Mouse (Mus musculus) adrenal gland, postnatal 4 days (tissue): ENCODE measurements around the gene Kif4. TPM values are rescaled to one million over a fixed set of nuclear protein-coding genes. Genes with fewer than 3 reads are reported as not detected.
A peak's percentile ranks its signal among the peaks of the same experiment; 100 is the strongest.

Source experiments
- DNase-seq, 2 experiments: peaks; one replicate each; pipeline ENCODE4 v3.0.0; 2021 to 2022; ENCODE audit warnings: low spot score in 2 of 2, mixed read lengths in 2 of 2
- total RNA-seq, 2 experiments: library from RNA; stranded (reverse); gene quantifications; 2 replicates each; pipeline ENCODE4 v1.2.3; 2021

Kif4 gene
- total RNA-seq, 2 experiments from 2014 or later: 13.2 to 16.4 TPM

GRCm38 (mm10) chrX:100729665-100730188 is 104.2 kb downstream of the Kif4 start, which contains the start of gene Gdpd2:
Gene Gdpd2 (plus strand): TSS chrX:100729873.
- DNase-seq: no peak

- DNase-seq: no peak
These were observed 104.7 kb downstream of the Kif4 start for GRCm38 (mm10) chrX:100730266-100730665.

DNA sequence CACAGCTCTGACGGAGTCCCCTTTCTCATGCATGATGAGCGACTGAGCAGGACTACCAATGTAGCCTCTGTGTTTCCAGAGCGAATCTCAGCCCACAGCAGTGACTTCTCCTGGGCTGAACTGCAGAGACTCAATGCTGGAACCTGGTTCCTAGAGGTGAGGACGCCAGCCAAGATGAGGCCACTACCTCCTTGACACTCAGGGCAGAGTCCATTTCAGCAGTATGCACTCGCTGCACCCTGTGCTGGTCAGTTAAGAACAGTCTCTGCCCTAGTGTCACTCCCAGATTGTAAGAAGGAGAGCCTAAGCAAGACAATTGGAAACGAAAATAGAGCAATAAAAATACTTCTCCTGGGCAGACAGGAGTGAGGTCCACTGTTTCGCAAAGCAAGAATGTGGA is 108.8 kb downstream of the Kif4 start:
- no peak for DNase-seq

DNA sequence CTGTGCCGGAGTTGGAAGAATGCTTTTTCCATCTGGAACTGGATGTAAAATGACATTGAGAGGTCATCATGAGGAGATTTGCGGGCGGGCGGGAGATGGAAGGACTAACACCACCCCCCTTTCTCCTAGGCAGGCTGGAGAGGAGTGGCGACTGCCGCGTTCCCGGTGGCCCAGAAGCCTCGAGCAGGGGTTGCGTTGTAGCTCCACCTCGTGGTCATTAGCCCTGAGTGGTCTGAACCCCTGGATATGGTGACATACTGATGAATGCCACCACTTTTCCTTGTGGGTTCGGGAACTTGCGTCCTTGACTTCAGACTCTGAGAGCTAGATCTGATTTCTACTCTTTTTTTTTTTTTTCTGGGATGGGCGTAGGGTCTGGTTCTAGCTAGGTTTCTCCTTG is 113.4 kb downstream of the Kif4 start:
- DNase-seq: peak in 1 of 2 experiments; percentile 13

DNA sequence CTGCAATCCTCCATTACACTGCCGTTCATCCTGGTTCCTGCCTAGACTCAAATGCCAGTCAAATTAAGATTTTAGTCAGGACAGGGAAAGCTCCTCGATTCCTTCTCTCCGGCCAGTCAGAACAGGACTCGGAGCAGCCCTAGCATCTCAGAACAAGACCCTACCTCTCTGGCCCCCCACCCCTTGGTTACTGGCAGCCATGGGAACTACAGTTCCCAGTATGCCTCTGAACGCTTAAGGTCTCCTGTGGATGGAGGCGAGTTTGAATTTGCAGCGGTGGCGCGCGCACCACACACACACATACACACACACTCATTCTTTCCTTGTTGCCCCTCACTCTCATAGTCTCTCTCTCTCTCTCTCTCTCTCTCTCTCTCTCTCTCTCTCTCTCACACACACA is 113.9 kb downstream of the Kif4 start:
- DNase-seq: no peak

DNA sequence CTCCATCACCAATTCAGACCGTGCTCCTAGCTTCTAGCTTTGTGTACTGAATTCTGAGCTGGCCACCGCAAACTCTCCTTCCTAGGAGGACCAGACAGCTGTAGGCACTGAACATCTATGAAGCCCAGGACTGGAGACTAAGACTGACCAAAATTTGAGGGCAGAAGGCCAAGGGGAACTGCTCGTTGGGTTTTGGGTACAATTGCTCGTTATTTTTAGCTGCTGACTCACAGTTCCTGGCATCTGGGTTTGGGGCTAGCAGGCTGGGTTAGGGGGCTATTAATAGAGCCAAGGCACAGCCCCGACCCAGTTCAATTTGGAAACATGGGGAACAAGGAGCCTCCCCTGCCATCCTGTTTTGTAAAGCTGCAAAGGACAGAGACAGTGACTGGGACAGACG is 115.2 kb downstream of the Kif4 start:
- no peak for DNase-seq

- no peak for DNase-seq
These were observed 116.4 kb downstream of the Kif4 start for GRCm38 (mm10) chrX:100741940-100742339.

DNA sequence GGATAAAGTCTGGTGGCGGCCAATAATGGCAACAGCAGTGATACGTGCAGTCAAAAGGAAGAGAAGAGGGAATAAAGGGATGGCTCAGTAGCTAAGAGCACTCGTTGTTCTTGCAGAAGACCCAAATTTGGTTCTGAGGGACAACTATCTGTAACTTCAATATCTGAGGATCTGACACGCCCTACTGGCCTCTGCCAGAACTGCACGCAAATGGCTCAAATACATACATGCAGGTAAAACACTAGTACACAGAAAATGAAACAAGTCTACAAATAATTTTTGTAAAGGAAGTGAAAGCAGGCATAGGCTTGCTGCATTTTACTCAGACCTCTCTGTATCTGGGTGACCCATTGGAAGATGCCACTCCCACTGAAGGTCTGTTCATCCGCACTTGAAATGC is 140.3 kb downstream of the Kif4 start:
- DNase-seq: no peak

GRCm38 (mm10) chrX:100767181-100767884 is 141.8 kb downstream of the Kif4 start, which contains the start of gene Dlg3:
Gene Dlg3 (plus strand): TSS chrX:100767722.
- no peak for DNase-seq

DNA sequence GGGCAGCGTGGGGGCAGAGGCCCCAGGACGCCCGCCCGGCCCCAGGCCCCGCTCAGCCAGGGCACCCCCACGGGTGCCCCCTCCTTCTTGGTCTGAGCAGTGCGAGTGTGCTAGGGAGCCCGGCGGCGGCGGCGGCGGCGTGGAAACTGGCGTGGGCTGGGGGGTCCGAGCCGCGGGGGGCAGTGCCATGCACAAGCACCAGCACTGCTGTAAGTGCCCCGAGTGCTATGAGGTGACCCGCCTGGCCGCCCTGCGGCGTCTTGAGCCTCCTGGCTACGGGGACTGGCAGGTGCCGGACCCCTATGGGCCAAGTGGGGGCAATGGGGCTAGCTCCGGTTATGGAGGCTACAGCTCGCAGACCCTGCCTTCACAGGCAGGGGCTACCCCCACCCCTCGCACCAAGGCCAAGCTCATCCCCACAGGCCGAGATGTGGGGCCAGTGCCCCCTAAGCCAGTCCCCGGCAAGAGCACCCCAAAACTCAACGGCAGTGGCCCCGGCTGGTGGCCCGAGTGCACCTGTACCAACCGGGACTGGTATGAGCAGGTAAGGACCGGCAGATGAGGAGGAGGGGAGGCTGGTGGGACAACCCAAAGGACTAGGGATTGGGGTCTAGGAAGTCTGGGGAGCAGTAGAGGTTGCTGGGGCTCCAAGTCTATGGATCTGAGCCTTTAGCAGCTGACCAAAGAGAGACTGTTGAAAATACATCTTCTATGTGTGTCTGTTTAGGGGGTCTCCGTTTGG is 142.5 kb downstream of the Kif4 start:
- DNase-seq: no peak

DNA sequence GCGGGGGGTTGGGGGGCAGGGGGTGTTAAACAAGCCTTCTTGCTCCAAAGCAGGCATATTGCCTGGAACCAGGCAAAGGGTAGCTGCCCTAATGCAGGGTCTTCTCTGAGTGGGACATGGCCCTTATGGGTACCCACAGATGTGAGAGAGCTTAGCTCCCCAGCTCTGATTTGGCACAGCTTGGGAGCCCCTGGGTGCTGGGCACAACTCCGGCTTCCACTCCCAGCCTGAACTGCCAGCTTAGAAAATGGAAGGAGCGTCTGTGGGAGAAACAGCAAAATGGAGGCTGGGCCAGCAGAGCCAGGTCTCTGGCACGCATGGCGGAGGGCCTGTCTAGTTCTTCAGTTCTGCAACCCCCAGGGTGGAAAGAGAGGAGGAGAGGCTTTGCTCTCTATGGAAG is 143.7 kb downstream of the Kif4 start:
- DNase-seq: no peak

GRCm38 (mm10) chrX:100774341-100774811 is 148.8 kb downstream of the Kif4 start:
- DNase-seq: peak; percentile 32

DNA sequence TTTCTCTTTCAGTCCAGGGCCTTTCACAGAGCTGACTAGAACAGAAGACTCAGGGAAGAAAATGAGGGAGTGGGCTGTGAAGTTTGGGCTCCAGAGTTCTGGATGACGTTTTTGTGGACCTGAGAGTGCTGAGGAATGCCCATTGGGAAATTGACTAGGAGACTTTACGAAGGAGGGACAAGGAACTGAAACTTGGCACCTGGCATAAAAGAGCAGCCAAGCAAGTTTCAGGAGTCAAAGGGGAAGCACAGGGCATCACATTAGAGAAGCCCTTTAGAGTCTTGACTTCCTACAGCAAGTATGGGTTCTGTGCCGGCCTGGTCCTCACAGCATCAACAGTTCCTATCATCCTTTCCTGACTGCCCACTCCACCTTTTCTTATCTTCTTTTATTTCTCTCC is 149.9 kb downstream of the Kif4 start:
- DNase-seq: no peak

GRCm38 (mm10) chrX:100776494-100776893 is 151.0 kb downstream of the Kif4 start:
- DNase-seq: peak in 1 of 2 experiments; percentile 13

Other genes starting within 250 kb of the Kif4 start
- gene Otud6a, start 196.7 kb upstream of the Kif4 start, total RNA-seq: not detected
- 1 to 10 TPM in 1 of 2 experiments, under 1 TPM in 1; 0.73 to 1.0 TPM for gene Awat2, start 183.0 kb upstream of the Kif4 start, total RNA-seq
- gene Igbp1, start 131.4 kb upstream of the Kif4 start, total RNA-seq: 10 to 100 TPM; 78.7 to 83.4 TPM
- gene Dgat2l6, start 100.9 kb upstream of the Kif4 start, total RNA-seq: not detected
- not detected for gene Awat1, start 53.5 kb upstream of the Kif4 start, total RNA-seq
- gene P2ry4, start 30.9 kb upstream of the Kif4 start, total RNA-seq: under 1 TPM in 1 of 2 experiments, not detected in 1; 0.23 TPM
- not detected for gene Arr3, start 20.2 kb upstream of the Kif4 start, total RNA-seq
- gene Pdzd11, start 831 bp downstream of the Kif4 start, total RNA-seq: 10 to 100 TPM; 35.7 to 41.8 TPM
- gene Gdpd2, start 104.1 kb downstream of the Kif4 start, total RNA-seq: 1 to 10 TPM; 2.8 to 3.1 TPM
- 10 to 100 TPM; 33.8 to 35.1 TPM for gene Dlg3, start 142.0 kb downstream of the Kif4 start, total RNA-seq